Mouse (Mus musculus) embryonic facial prominence, embryonic 14.5 days (tissue): ENCODE measurements around the gene Nt5c1a. TPM values are rescaled to one million over a fixed set of nuclear protein-coding genes. Genes with fewer than 3 reads are reported as not detected.

Experiments
- ATAC-seq: fragments of 200-750 bp; cut with Nextera tagmentation; 2 replicates; pipeline ENCODE4 v1.8.0; 2017; ENCODE audit warnings: low read depth, moderate number of reproducible peaks, moderate TSS enrichment
- DNase-seq: peaks from one replicate; pipeline ENCODE4 v3.0.0-alpha.2; 2015; ENCODE audit warnings: low spot score
- H3K27ac ChIP-seq: fragments of 300-500 bp; sonication (generic); replicated peaks from 2 replicates; pipeline ENCODE4 v1.5.1; 2014; ENCODE audit warnings: low read depth, mild to moderate bottlenecking, low read length, moderate library complexity
- H3K27me3 ChIP-seq: fragments of 300-500 bp; sonication (generic); replicated peaks from 2 replicates; pipeline ENCODE4 v1.6.1; 2014; ENCODE audit warnings: low read length; ENCODE audit not compliant: control insufficient read depth, insufficient read depth
- H3K36me3 ChIP-seq: fragments of 300-500 bp; sonication (generic); 2 replicates; pipeline ENCODE4 v1.6.1; 2014; ENCODE audit warnings: low read length, mixed read lengths; ENCODE audit not compliant: control insufficient read depth, insufficient read depth
- H3K4me1 ChIP-seq: fragments of 300-500 bp; sonication (generic); 2 replicates; pipeline ENCODE4 v1.6.1; 2014; ENCODE audit warnings: antibody characterized with exemption, low read length; ENCODE audit not compliant: control insufficient read depth, insufficient read depth
- H3K4me2 ChIP-seq: fragments of 300-500 bp; sonication (generic); 2 replicates; pipeline ENCODE4 v1.6.1; 2014; ENCODE audit warnings: low read depth, mild to moderate bottlenecking, low read length, moderate library complexity, mixed read lengths
- H3K4me3 ChIP-seq: fragments of 300-500 bp; sonication (generic); 2 replicates; pipeline ENCODE4 v1.5.1; 2014; ENCODE audit warnings: low read depth, mild to moderate bottlenecking, low read length
- H3K9ac ChIP-seq: fragments of 300-500 bp; sonication (generic); 2 replicates; pipeline ENCODE4 v1.6.1; 2014; ENCODE audit warnings: low read depth, mild to moderate bottlenecking, low read length, moderate library complexity, mixed read lengths
- H3K9me3 ChIP-seq: fragments of 300-500 bp; sonication (generic); 2 replicates; pipeline ENCODE4 v1.6.1; 2016; ENCODE audit warnings: low read length; ENCODE audit not compliant: control insufficient read depth
- WGBS: fragments of 180-500 bp; shearing (Covaris S2); extraction: QIAGEN DNeasy Blood & Tissue Kit; methylation state at CpG from one replicate; pipeline ENCODE4 v1.1.7; 2014; 5-methylcytosine and 5-hydroxymethylcytosine counted together
- polyA plus RNA-seq: library from polyadenylated mRNA; unstranded; fragments of >200 nt; fragmentation: Nextera tagmentation; extraction: Ambion mirVana; gene quantifications from 2 replicates; pipeline ENCODE4 v1.2.1, GENCODE M21; 2014

Gene Nt5c1a
- polyA plus RNA-seq, 1 experiment from 2014 or later: not detected

- no peak overlapping the region for H3K4me3 ChIP-seq
- no peak for DNase-seq
- peaks cover 19% of the 10 kb centered on the region for H3K27me3 ChIP-seq
- 37% methylated on average over 6 of the region's 6 CpGs for WGBS
- H3K4me1 ChIP-seq: peaks cover 9% of the 10 kb centered on the region; the same call in 1 of the 2 replicates
- no peaks in the 10 kb centered on the region for H3K36me3 ChIP-seq
- H3K9ac ChIP-seq: no peak overlapping the region
- H3K9me3 ChIP-seq: no peaks in the 10 kb centered on the region
- no peak overlapping the region for H3K27ac ChIP-seq
- H3K4me2 ChIP-seq: no peak overlapping the region
- ATAC-seq: no peak
Measured at GRCm38 (mm10) chr4:123196695-123197094, 4.6 kb upstream of the Nt5c1a start.

- DNase-seq (peak; percentile 78), ATAC-seq (peak; percentile 83)
- H3K4me2 ChIP-seq: peak overlapping the region; percentile 85
- H3K36me3 ChIP-seq: no peaks in the 10 kb centered on the region
- H3K9me3 ChIP-seq: no peaks in the 10 kb centered on the region
- H3K27me3 ChIP-seq: peaks cover 32% of the 10 kb centered on the region
- 3% methylated on average over 15 of the region's 15 CpGs for WGBS
- H3K9ac ChIP-seq: peak overlapping the region; percentile 57; the same call in 1 of the 2 replicates
- H3K4me1 ChIP-seq: peaks cover 11% of the 10 kb centered on the region; the same call in 1 of the 2 replicates
- no peak overlapping the region for H3K27ac ChIP-seq
- H3K4me3 ChIP-seq: peak overlapping the region; percentile 41
Measured at GRCm38 (mm10) chr4:123200771-123201185, 526 bp upstream of the Nt5c1a start.

GRCm38 (mm10) chr4:123202094-123202420, 753 bp downstream of the Nt5c1a start:
- H3K36me3 ChIP-seq: no peaks in the 10 kb centered on the region
- DNase-seq (no peak), ATAC-seq (no peak)
- peaks cover 11% of the 10 kb centered on the region; the same call in 1 of the 2 replicates for H3K4me1 ChIP-seq
- no peak overlapping the region for H3K9ac ChIP-seq
- H3K27ac ChIP-seq: no peak overlapping the region
- no peaks in the 10 kb centered on the region for H3K9me3 ChIP-seq
- WGBS: 13% methylated on average over 8 of the region's 8 CpGs
- H3K4me2 ChIP-seq: peak overlapping the region; percentile 85; the same call in 1 of the 2 replicates
- peak overlapping the region; percentile 41; the same call in 1 of the 2 replicates for H3K4me3 ChIP-seq
- H3K27me3 ChIP-seq: peaks cover 32% of the 10 kb centered on the region

- peaks cover 6% of the 10 kb centered on the region for H3K27me3 ChIP-seq
- no peak for ATAC-seq
- no peaks in the 10 kb centered on the region for H3K36me3 ChIP-seq
- no peak for DNase-seq
- H3K9ac ChIP-seq: no peak overlapping the region
- no peak overlapping the region for H3K4me2 ChIP-seq
- whole genome bisulfite sequencing: 75% methylated on average over 5 of the region's 5 CpGs
- H3K4me1 ChIP-seq: no peaks in the 10 kb centered on the region
- no peak overlapping the region for H3K4me3 ChIP-seq
- no peak overlapping the region for H3K27ac ChIP-seq
- H3K9me3 ChIP-seq: no peaks in the 10 kb centered on the region
Measured at GRCm38 (mm10) chr4:123207337-123207736, 6.0 kb downstream of the Nt5c1a start.

- WGBS: 50% methylated on average over 8 of the region's 8 CpGs
- H3K36me3 ChIP-seq: no peaks in the 10 kb centered on the region
- no peak overlapping the region for H3K4me2 ChIP-seq
- H3K27ac ChIP-seq: no peak overlapping the region
- ATAC-seq (no peak), DNase-seq (no peak)
- no peaks in the 10 kb centered on the region for H3K9me3 ChIP-seq
- no peaks in the 10 kb centered on the region for H3K4me1 ChIP-seq
- no peaks in the 10 kb centered on the region for H3K27me3 ChIP-seq
- no peak overlapping the region for H3K4me3 ChIP-seq
- no peak overlapping the region for H3K9ac ChIP-seq
Measured at GRCm38 (mm10) chr4:123210996-123211395, 9.7 kb downstream of the Nt5c1a start.

- H3K4me3 ChIP-seq: no peak overlapping the region
- no peak overlapping the region for H3K4me2 ChIP-seq
- DNase-seq (no peak), ATAC-seq (no peak)
- no peaks in the 10 kb centered on the region for H3K36me3 ChIP-seq
- no peaks in the 10 kb centered on the region for H3K4me1 ChIP-seq
- H3K27me3 ChIP-seq: no peaks in the 10 kb centered on the region
- no peak overlapping the region for H3K9ac ChIP-seq
- no peaks in the 10 kb centered on the region for H3K9me3 ChIP-seq
- no peak overlapping the region for H3K27ac ChIP-seq
- 47% methylated on average over 5 of the region's 5 CpGs for WGBS
Measured at GRCm38 (mm10) chr4:123211453-123211852, 10.1 kb downstream of the Nt5c1a start.

GRCm38 (mm10) chr4:123212330-123212729, 11.0 kb downstream of the Nt5c1a start:
- Histone ChIP-seq H3K4me1 (no peaks in the 10 kb centered on the region), H3K4me3 (no peak overlapping the region), H3K9me3 (no peaks in the 10 kb centered on the region), H3K4me2 (no peak overlapping the region), H3K27me3 (no peaks in the 10 kb centered on the region), H3K36me3 (no peaks in the 10 kb centered on the region), H3K27ac (no peak overlapping the region), H3K9ac (no peak overlapping the region)
- ATAC-seq (no peak), DNase-seq (no peak)
- 47% methylated on average over 2 of the region's 2 CpGs for WGBS

- H3K9ac ChIP-seq: no peak overlapping the region
- H3K27me3 ChIP-seq: no peaks in the 10 kb centered on the region
- no peak overlapping the region for H3K4me3 ChIP-seq
- no peak overlapping the region for H3K4me2 ChIP-seq
- no peaks in the 10 kb centered on the region for H3K4me1 ChIP-seq
- H3K9me3 ChIP-seq: no peaks in the 10 kb centered on the region
- WGBS: 86% methylated on average over 9 of the region's 9 CpGs
- DNase-seq (no peak), ATAC-seq (no peak)
- no peak overlapping the region for H3K27ac ChIP-seq
- no peaks in the 10 kb centered on the region for H3K36me3 ChIP-seq
Measured at GRCm38 (mm10) chr4:123213975-123214374, 12.7 kb downstream of the Nt5c1a start.

- Histone ChIP-seq H3K4me1 (no peaks in the 10 kb centered on the region), H3K4me2 (no peak overlapping the region), H3K27ac (no peak overlapping the region), H3K27me3 (no peaks in the 10 kb centered on the region), H3K9ac (no peak overlapping the region), H3K4me3 (no peak overlapping the region), H3K36me3 (no peaks in the 10 kb centered on the region), H3K9me3 (no peaks in the 10 kb centered on the region)
- WGBS: 61% methylated on average over 1 of the region's 1 CpGs
- ATAC-seq: no peak
- no peak for DNase-seq
Measured at GRCm38 (mm10) chr4:123215367-123215766, 14.1 kb downstream of the Nt5c1a start.
